Mouse (Mus musculus) liver, adult 2 months (tissue): ENCODE results near the gene Enpp5.

Experiments used
- CTCF ChIP-seq: fragments of 200-500 bp; IDR thresholded peaks from 2 replicates; pipeline ENCODE4 v1.5.1; 2011; ENCODE audit warnings: low read depth, low read length, control low read depth
- POLR2A ChIP-seq: fragments of 200-500 bp; IDR thresholded peaks from 2 replicates; pipeline ENCODE4 v1.6.1; 2011; ENCODE audit warnings: low read length, control low read depth; ENCODE audit not compliant: insufficient read depth; ENCODE audit errors: extremely low read depth

GRCm38 (mm10) chr17:44130429-44130828, 51.8 kb downstream of the Enpp5 start:
- TF ChIP-seq CTCF (peak; percentile 68), POLR2A (no peak)
